Mouse (Mus musculus) midbrain, embryonic 13.5 days (tissue): ENCODE results near the gene A730009L09Rik. TPM values are rescaled to one million over a fixed set of nuclear protein-coding genes. Genes with fewer than 3 reads are reported as not detected.
A peak's percentile ranks its signal among the peaks of the same experiment; 100 is the strongest.

Experiments used
- ATAC-seq: fragments of 200-750 bp; cut with Nextera tagmentation; 2 replicates; pipeline ENCODE4 v1.8.0; 2017; ENCODE audit warnings: mild to moderate bottlenecking, moderate TSS enrichment, moderate library complexity
- H3K27ac ChIP-seq: fragments of 300-500 bp; sonication (generic); 2 replicates; pipeline ENCODE4 v1.5.1; 2015; ENCODE audit warnings: inconsistent platforms, mild to moderate bottlenecking, moderate library complexity
- H3K27me3 ChIP-seq: fragments of 300-500 bp; sonication (generic); 2 replicates; pipeline ENCODE4 v1.6.1; 2015; ENCODE audit warnings: mild to moderate bottlenecking, inconsistent platforms
- H3K36me3 ChIP-seq: fragments of 300-500 bp; sonication (generic); 2 replicates; pipeline ENCODE4 v1.6.1; 2015; ENCODE audit warnings: mild to moderate bottlenecking, inconsistent platforms
- H3K4me1 ChIP-seq: fragments of 300-500 bp; sonication (generic); replicated peaks from 2 replicates; pipeline ENCODE4 v1.6.1; 2015; ENCODE audit warnings: inconsistent platforms
- H3K4me2 ChIP-seq: fragments of 300-500 bp; sonication (generic); replicated peaks from 2 replicates; pipeline ENCODE4 v1.6.1; 2015; ENCODE audit warnings: moderate library complexity, mild to moderate bottlenecking, inconsistent platforms
- H3K4me3 ChIP-seq: fragments of 300-500 bp; sonication (generic); replicated peaks from 2 replicates; pipeline ENCODE4 v1.5.1; 2015; ENCODE audit warnings: mild to moderate bottlenecking, inconsistent platforms
- H3K9ac ChIP-seq: fragments of 300-500 bp; sonication (generic); replicated peaks from 2 replicates; pipeline ENCODE4 v1.6.1; 2015; ENCODE audit warnings: mild to moderate bottlenecking, inconsistent platforms
- H3K9me3 ChIP-seq: fragments of 300-500 bp; sonication (generic); 2 replicates; pipeline ENCODE4 v1.6.1; 2016; ENCODE audit warnings: mild to moderate bottlenecking, inconsistent platforms
- WGBS: fragments of 180-500 bp; shearing (Covaris S2); methylation state at CpG from one replicate; pipeline ENCODE4 v1.1.7; 2015; 5-methylcytosine and 5-hydroxymethylcytosine counted together
- polyA plus RNA-seq: library from polyadenylated mRNA; unstranded; fragments of >200 nt; fragmentation: Nextera tagmentation; extraction: Ambion mirVana; gene quantifications from 2 replicates; pipeline ENCODE4 v1.2.1, GENCODE M21; 2015

A730009L09Rik gene
- polyA plus RNA-seq, 1 experiment from 2014 or later: 0.05 TPM

DNA sequence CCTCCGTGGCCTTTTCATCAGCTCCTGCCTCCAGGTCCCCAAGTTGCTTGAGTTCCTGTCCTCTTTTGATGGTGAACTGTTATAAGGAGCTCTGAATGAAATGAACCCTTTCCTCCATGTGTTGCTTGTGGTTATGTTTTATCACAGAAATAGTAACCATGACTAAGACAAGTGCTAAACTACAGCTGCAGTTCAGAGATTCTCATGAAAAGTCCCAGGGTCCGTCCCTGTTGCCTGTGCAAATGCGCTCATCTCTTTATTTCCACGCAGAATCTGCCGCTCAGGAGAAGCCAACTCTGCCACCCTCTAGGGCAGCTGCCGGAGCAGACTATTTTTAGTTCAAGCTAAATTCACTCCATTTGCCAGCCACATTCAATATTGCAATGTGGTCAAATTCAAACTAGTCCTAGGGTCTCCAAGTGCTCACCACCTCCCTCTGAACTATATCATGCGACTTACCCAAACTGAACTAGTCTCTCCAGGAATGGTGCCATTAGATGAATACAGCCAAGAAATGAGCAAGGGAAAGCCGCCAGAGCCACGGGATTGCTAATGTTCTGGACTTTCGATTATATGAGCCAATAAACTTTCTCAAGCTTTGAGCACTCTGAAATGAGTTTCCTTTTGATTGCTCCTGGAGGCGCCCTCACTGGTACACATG is 7.2 kb downstream of the A730009L09Rik start:
- H3K4me2 ChIP-seq: no peak overlapping the region
- H3K4me1 ChIP-seq: no peaks in the 10 kb centered on the region
- no peak overlapping the region for H3K9ac ChIP-seq
- H3K4me3 ChIP-seq: no peak overlapping the region
- no peak for ATAC-seq
- H3K27me3 ChIP-seq: no peaks in the 10 kb centered on the region
- no peaks in the 10 kb centered on the region for H3K9me3 ChIP-seq
- no peak overlapping the region for H3K27ac ChIP-seq
- no peaks in the 10 kb centered on the region for H3K36me3 ChIP-seq
- WGBS: 95% methylated on average over 11 of the region's 11 CpGs

DNA sequence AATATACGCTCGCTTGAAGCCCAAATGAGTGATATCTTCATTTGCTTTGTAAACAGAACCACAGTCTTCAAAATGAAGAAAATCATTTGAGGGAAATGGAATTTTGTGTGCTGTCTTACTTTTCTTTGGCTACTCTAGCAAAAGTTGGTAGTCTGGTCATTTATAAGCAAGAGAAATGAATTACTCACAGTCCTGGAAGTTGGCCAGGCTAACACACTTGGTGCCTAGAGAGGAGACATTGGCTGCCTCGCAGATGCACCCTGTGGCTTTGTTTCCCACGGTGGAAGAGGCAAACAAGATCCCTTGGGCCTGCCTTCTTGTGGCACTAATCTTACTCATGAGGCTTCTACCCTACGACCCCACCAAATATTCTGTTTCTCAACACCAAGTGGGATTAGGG is 8.1 kb downstream of the A730009L09Rik start:
- H3K4me3 ChIP-seq: no peak overlapping the region
- no peaks in the 10 kb centered on the region for H3K4me1 ChIP-seq
- no peak overlapping the region for H3K9ac ChIP-seq
- ATAC-seq: no peak
- no peak overlapping the region for H3K4me2 ChIP-seq
- H3K27ac ChIP-seq: no peak overlapping the region
- no peaks in the 10 kb centered on the region for H3K36me3 ChIP-seq
- H3K9me3 ChIP-seq: no peaks in the 10 kb centered on the region
- H3K27me3 ChIP-seq: no peaks in the 10 kb centered on the region
- 83% methylated on average over 5 of the region's 5 CpGs for WGBS

DNA sequence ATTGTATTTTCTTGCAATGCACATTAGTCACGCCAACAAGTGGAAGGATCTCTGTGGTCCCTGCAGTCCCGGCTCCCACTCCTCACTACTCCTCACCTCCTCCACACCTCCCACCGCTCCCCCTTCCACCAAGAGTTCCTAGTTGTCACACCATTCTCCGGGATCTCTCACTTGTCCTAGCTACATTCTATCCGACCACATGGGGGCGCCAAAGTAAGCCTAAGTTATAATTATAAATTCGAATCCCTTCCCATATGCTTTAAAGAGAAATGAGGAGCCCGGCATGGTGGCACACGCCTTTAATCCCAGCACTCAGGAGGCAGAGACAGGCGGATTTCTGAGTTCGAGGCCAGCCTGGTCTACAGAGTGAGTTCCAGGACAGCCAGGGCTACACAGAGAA is 12.5 kb downstream of the A730009L09Rik start:
- 60% methylated on average over 11 of the region's 11 CpGs for WGBS
- no peaks in the 10 kb centered on the region for H3K9me3 ChIP-seq
- no peaks in the 10 kb centered on the region for H3K4me1 ChIP-seq
- H3K4me2 ChIP-seq: no peak overlapping the region
- no peaks in the 10 kb centered on the region for H3K36me3 ChIP-seq
- no peak for ATAC-seq
- H3K4me3 ChIP-seq: no peak overlapping the region
- no peak overlapping the region for H3K27ac ChIP-seq
- no peaks in the 10 kb centered on the region for H3K27me3 ChIP-seq
- no peak overlapping the region for H3K9ac ChIP-seq

DNA sequence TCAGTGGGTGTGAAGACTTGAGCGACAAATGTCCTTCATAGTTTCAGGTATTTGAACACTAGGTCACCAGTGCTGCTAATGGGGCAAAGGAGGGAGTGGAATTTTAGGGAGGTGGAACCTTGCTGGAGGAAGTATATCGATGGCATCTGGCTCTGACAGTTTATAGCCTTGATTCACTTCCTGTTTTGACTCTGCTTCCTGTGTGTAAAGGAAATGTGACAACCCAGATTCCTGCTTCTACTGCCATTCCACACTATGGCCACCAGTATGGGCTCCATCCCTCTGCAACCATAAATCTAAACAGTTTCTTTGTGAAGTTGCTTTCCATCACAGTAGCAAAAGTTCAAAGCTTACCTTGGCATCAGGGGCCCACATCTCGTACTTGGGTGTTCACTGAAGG is 17.9 kb downstream of the A730009L09Rik start:
- H3K27ac ChIP-seq: no peak overlapping the region
- no peaks in the 10 kb centered on the region for H3K27me3 ChIP-seq
- no peak overlapping the region for H3K4me3 ChIP-seq
- peaks cover 4% of the 10 kb centered on the region; the same call in 1 of the 2 replicates for H3K9me3 ChIP-seq
- no peak for ATAC-seq
- no peak overlapping the region for H3K9ac ChIP-seq
- 84% methylated on average over 3 of the region's 3 CpGs for WGBS
- no peak overlapping the region for H3K4me2 ChIP-seq
- H3K4me1 ChIP-seq: no peaks in the 10 kb centered on the region
- H3K36me3 ChIP-seq: no peaks in the 10 kb centered on the region

DNA sequence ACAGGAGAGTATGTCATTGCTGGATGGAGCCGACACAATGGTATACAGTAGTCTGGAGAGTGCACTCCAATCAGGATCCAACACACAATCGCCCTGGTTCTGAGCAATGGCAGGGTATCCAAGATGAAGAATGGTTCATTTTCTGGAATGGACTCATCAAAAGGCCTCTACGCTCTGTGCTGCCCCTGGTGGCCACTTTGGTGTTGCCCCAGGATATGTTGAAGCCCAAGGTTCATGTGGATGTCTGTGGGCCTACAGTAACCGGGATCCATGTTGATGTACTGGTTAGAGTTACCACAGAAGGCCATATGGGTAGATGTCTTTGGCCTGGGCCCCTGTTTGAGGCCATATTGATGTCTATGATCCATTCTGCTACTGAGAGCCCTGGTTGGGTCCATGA is 31.1 kb downstream of the A730009L09Rik start:
- 90% methylated on average over 4 of the region's 4 CpGs for WGBS
- no peaks in the 10 kb centered on the region for H3K9me3 ChIP-seq
- no peak overlapping the region for H3K4me3 ChIP-seq
- no peak overlapping the region for H3K27ac ChIP-seq
- H3K4me2 ChIP-seq: no peak overlapping the region
- H3K4me1 ChIP-seq: no peaks in the 10 kb centered on the region
- H3K36me3 ChIP-seq: no peaks in the 10 kb centered on the region
- H3K27me3 ChIP-seq: no peaks in the 10 kb centered on the region
- H3K9ac ChIP-seq: no peak overlapping the region
- no peak for ATAC-seq

DNA sequence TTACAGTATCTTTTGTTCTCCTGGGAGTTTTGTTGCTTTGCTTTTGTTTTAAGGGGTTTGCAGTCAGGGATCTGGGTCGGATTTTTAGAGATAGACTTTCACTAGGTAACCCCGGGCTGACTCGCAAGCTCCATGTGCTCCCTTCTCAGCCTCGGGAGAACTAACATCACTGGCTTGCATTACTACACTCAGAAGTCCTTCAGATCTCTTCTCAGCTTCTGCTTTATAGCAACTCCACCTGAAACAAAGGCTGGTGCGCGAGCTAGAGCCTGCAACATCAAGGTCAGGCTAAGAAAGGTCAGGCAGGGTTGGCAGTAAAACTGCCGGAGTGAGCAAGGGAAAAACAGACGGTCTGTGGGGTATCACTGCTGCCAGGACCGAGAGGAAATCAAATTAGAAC is 34.2 kb downstream of the A730009L09Rik start:
- 60% methylated on average over 9 of the region's 9 CpGs for WGBS
- no peak for ATAC-seq

DNA sequence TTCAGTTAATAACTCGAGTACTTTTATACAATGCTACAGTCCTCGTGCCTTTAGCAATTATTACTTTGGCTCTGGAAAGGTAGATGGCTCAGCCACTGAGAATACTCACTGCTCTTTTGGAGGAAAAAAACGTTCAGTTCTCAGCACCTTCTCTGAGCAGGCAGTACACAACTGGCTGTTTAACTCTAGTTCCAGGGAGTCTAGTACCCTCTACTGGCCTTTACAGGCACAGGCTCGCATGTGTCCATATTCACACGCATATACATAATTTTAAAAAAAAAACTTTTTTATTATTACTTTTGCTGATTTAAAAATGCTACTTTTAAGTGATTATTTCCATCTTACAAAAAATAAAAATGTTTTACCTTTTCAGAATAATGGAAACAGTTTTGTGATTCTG is 35.5 kb downstream of the A730009L09Rik start:
- H3K4me3 ChIP-seq: no peak overlapping the region
- H3K9ac ChIP-seq: no peak overlapping the region
- H3K27ac ChIP-seq: no peak overlapping the region
- WGBS: 84% methylated on average over 5 of the region's 5 CpGs
- H3K27me3 ChIP-seq: no peaks in the 10 kb centered on the region
- ATAC-seq: no peak
- H3K4me1 ChIP-seq: peaks cover 5% of the 10 kb centered on the region; the same call in 1 of the 2 replicates
- H3K36me3 ChIP-seq: no peaks in the 10 kb centered on the region
- no peaks in the 10 kb centered on the region for H3K9me3 ChIP-seq
- no peak overlapping the region for H3K4me2 ChIP-seq

More for the DNA sequence above, 34.2 kb downstream of the A730009L09Rik start:
- H3K27ac ChIP-seq: no peak overlapping the region
- no peaks in the 10 kb centered on the region for H3K27me3 ChIP-seq
- H3K4me2 ChIP-seq: no peak overlapping the region
- H3K36me3 ChIP-seq: no peaks in the 10 kb centered on the region
- H3K9ac ChIP-seq: no peak overlapping the region
- H3K9me3 ChIP-seq: no peaks in the 10 kb centered on the region
- H3K4me1 ChIP-seq: no peaks in the 10 kb centered on the region
- H3K4me3 ChIP-seq: no peak overlapping the region

DNA sequence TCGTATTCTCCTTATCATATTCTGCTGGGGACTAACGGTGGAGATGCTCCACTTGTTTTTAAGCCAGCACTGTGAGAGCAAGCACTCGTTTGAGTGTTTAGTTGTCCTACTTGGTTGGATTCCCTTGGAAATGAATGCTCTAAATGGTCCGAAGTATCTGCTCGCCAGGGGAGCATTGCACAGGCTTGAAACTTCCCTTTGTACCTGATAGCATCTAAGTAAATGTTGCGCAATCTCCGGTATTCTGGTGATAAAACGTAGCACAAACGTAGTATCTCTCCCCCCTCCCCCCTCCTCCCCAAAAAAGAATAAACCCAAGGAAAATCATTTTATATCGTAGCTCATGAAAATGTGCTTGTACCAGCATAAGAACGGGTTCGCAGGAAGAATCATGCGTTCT is 39.1 kb downstream of the A730009L09Rik start:
- Histone ChIP-seq H3K4me1 (peaks cover 14% of the 10 kb centered on the region), H3K4me3 (no peak overlapping the region), H3K27me3 (no peaks in the 10 kb centered on the region), H3K9ac (no peak overlapping the region), H3K4me2 (no peak overlapping the region), H3K36me3 (no peaks in the 10 kb centered on the region), H3K9me3 (no peaks in the 10 kb centered on the region), H3K27ac (no peak overlapping the region)
- 86% methylated on average over 13 of the region's 13 CpGs for WGBS
- no peak for ATAC-seq

DNA sequence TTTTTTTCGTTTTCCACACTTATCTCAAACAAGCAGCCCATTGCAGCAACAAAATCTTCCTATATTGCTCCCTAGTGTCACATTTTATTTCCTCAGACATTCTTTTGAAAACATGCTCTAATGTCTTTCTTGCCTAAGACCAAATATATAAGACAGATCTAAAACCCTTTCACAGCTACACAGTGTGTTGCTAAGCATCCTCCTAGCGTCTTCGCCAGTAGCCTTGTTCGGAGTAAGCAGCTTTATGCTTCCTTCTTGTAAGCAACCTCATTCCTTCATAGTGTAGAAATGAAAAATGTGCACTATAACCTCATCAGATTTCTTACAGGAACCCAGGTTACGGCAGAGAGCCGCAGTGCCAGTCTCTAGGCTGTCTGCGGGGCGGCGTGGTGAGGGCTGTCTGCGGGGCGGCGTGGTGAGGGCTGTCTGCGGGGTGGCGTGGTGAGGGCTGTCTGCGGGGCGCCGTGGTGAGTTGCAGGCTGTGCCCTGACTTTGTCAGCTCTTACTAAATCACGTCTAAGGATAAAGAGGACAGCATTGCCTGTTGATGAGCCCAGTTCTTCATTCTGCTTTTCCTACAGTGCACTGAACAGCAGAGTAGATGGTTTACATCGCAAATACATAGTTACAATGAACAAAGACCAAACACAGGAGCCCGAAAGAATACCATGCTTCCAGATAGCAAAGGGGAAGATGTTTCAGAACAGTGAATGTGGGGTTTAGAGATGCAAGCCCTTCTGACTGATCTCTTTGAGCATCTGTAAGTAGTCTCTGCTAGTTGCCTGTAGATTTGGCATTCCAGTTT is 43.4 kb downstream of the A730009L09Rik start:
- ATAC-seq: peak; percentile 70
- H3K4me1 ChIP-seq: peaks cover 20% of the 10 kb centered on the region
- H3K27me3 ChIP-seq: no peaks in the 10 kb centered on the region
- H3K4me2 ChIP-seq: peak overlapping the region; percentile 30
- 50% methylated on average over 20 of the region's 20 CpGs for WGBS
- no peaks in the 10 kb centered on the region for H3K9me3 ChIP-seq
- peak overlapping the region; percentile 74 for H3K27ac ChIP-seq
- peak overlapping the region; percentile 7; the same call in 1 of the 2 replicates for H3K4me3 ChIP-seq
- no peaks in the 10 kb centered on the region for H3K36me3 ChIP-seq
- H3K9ac ChIP-seq: peak overlapping the region; percentile 34; the same call in 1 of the 2 replicates

DNA sequence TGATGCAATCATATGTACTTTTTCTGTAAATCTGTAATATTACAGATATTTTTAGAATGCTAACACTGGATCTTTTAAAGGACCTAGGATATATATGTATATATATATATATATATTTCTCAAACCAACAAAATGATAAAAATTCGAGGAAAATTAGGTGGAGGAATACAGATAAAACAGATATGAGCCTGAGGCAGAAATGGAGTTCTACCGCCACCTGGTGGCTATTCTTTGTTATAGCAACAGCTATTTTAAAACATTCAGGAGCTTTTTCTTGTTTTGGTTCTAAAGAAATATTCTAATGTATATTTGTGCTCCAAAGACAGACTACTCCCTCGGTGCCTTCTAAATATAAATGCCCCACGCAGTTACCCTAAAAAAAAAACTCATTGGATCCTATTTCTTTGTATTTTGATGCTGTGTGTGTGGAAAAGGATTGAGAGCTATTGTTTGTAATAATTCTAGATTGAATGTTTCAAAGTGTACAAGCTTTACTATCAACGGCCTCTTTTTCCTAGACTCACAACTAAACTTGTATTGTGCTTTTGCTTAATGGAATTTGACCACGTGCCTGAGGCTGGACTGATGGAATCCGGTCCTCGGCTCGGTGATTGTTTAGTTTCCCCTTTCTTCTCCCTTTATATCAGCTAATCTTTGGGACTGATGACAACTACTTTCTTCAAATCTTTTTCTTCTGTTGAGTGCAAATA is 44.8 kb downstream of the A730009L09Rik start:
- no peak for ATAC-seq
- Histone ChIP-seq H3K36me3 (no peaks in the 10 kb centered on the region), H3K27me3 (no peaks in the 10 kb centered on the region), H3K4me3 (peak overlapping the region; percentile 22), H3K9ac (no peak overlapping the region), H3K9me3 (no peaks in the 10 kb centered on the region), H3K4me1 (peaks cover 20% of the 10 kb centered on the region), H3K4me2 (peak overlapping the region; percentile 39), H3K27ac (no peak overlapping the region)
- 8% methylated on average over 9 of the region's 9 CpGs for WGBS

DNA sequence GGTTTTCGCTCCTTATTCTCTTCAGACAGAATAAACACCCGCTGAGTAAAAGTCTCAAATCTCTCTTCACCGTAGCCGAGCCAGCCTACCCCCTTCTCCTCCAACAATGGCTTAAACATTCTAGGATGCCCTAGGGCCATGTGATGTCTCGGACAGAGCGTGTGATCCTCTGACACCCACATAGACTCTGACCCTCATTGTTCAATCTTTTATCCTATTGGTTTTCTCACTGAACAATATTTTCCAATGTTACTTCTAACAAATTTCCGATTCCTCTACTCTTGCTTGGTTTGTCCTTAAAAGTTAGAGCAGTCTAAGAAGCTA is 45.3 kb downstream of the A730009L09Rik start:
- peak; percentile 61; the same call in 1 of the 2 replicates for ATAC-seq
- H3K27ac ChIP-seq: no peak overlapping the region
- no peak overlapping the region for H3K9ac ChIP-seq
- H3K4me2 ChIP-seq: peak overlapping the region; percentile 39
- WGBS: 24% methylated on average over 7 of the region's 7 CpGs
- peak overlapping the region; percentile 22 for H3K4me3 ChIP-seq
- peaks cover 17% of the 10 kb centered on the region for H3K4me1 ChIP-seq
- H3K36me3 ChIP-seq: no peaks in the 10 kb centered on the region
- H3K9me3 ChIP-seq: no peaks in the 10 kb centered on the region
- H3K27me3 ChIP-seq: no peaks in the 10 kb centered on the region
